Mouse (Mus musculus): ENCODE data around the gene Bhmt. TPM values are rescaled to one million over a fixed set of nuclear protein-coding genes. Genes with fewer than 3 reads are reported as not detected.

Gene Bhmt
- polyA plus RNA-seq (2012; rRNA removed) = 0.15 TPM in 1 of 2 replicates, not detected in the other

GRCm38 (mm10) chr13:93637282-93638245 is at the start of gene Bhmt:
Gene Bhmt, minus strand, starts transcription at chr13:93637961.

DNA sequence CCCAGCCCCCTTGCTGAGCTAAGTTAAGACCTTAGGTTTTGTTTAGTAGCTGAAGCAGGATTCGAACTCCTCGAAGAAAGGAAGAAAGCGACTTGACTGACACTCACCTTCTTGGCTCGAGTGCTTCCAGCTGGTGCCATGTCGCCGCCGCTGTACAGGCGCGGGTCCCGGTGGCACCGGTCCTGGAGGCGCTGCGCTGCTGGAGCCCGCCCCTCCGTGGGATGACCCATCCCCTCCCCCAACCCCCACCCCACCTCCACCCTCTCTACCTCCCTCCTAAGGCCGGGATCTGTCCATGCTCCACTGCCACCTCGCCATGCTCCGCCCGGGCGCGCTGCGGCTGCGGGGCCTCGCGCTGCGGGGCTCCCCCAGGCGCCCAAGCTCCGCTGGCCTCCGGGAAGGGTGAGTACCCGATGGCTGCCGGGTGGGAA is 36.4 kb upstream of the Bhmt start, which contains the start of the genes Bhmt2 and Dmgdh:
TSS of gene Bhmt2 (minus strand) at position 172 of the 431 bp plus-strand sequence.
TSS of gene Dmgdh (plus strand) at position 303 of the 431 bp plus-strand sequence.

Other genes with a start within 250 kb of the Bhmt start
- gene Jmy, start 138.2 kb downstream of the Bhmt start, polyA plus RNA-seq (2012; rRNA removed) = 13.1 and 13.4 TPM in 2 replicates
- 0.07 TPM in 1 of 2 replicates, not detected in the other for gene Bhmt2, start 36.3 kb upstream of the Bhmt start, polyA plus RNA-seq (2012; rRNA removed)
- gene Dmgdh, start 36.5 kb upstream of the Bhmt start, polyA plus RNA-seq (2012; rRNA removed) = 0.12 and 0.24 TPM in 2 replicates
- 24.4 and 25.4 TPM in 2 replicates for gene Arsb, start 133.7 kb upstream of the Bhmt start, polyA plus RNA-seq (2012; rRNA removed)

All from central nervous system, embryonic 18 days (tissue).